Mouse (Mus musculus) myocyte (in vitro differentiated cells): ENCODE data around the gene Sec14l3. TPM values are rescaled to one million over a fixed set of nuclear protein-coding genes. Genes with fewer than 3 reads are reported as not detected.

Experiments used
- H3K27me3 ChIP-seq: one replicate; pipeline ENCODE4 v1.6.1; 2011; ENCODE audit not compliant: control insufficient read depth, insufficient read depth, insufficient read length
- H3K36me3 ChIP-seq: one replicate; pipeline ENCODE4 v1.6.1; 2011; ENCODE audit not compliant: control insufficient read depth, insufficient read depth
- H3K4me2 ChIP-seq: one replicate; pipeline ENCODE4 v1.6.1; 2011; ENCODE audit warnings: low read depth, control low read depth
- H3K4me3 ChIP-seq: one replicate; pipeline ENCODE4 v1.5.1; 2011; ENCODE audit warnings: mild to moderate bottlenecking, control low read depth, moderate library complexity
- H3K79me2 ChIP-seq: one replicate; pipeline ENCODE4 v1.6.1; 2011; ENCODE audit not compliant: control insufficient read depth, insufficient read depth
- H3ac ChIP-seq: one replicate; pipeline ENCODE4 v1.6.1; 2011; ENCODE audit not compliant: control insufficient read depth, insufficient read length
- CEBPB ChIP-seq: IDR thresholded peaks from 2 replicates; pipeline ENCODE4 v1.6.1; 2011; ENCODE audit warnings: mild to moderate bottlenecking, moderate library complexity; ENCODE audit not compliant: poor library complexity, insufficient read depth, severe bottlenecking
- E2F4 ChIP-seq: IDR thresholded peaks from one replicate; pipeline ENCODE4 v1.6.1; 2011; ENCODE audit warnings: mild to moderate bottlenecking, control low read depth, moderate library complexity; ENCODE audit not compliant: insufficient read depth
- MAX ChIP-seq: IDR thresholded peaks from one replicate; pipeline ENCODE4 v1.6.1; 2011; ENCODE audit warnings: low read depth, mild to moderate bottlenecking, control low read depth
- MYOD1 ChIP-seq, 3 experiments: IDR thresholded peaks; one replicate each; pipeline ENCODE4 v1.6.1; 2011; ENCODE audit warnings: control low read depth in 2 of 3, low read depth in 2 of 3, mild to moderate bottlenecking in 2 of 3, moderate library complexity in 1 of 3; ENCODE audit not compliant: insufficient read length in 2 of 3, control insufficient read depth in 1 of 3
- MYOG ChIP-seq, 3 experiments: IDR thresholded peaks; one replicate each; pipeline ENCODE4 v1.6.1; 2011; ENCODE audit warnings: control low read depth in 2 of 3, low read depth in 2 of 3, mild to moderate bottlenecking in 2 of 3; ENCODE audit not compliant: insufficient read length in 2 of 3, control insufficient read depth in 1 of 3, insufficient read depth in 1 of 3
- POLR2A ChIP-seq: IDR thresholded peaks from one replicate; pipeline ENCODE4 v1.6.1; 2011; ENCODE audit warnings: low read depth, mild to moderate bottlenecking, control low read depth, moderate library complexity; ENCODE audit not compliant: insufficient read length
- POLR2AphosphoS2 ChIP-seq: IDR thresholded peaks from one replicate; pipeline ENCODE4 v1.6.1; 2011; ENCODE audit warnings: low read depth, control low read depth; ENCODE audit not compliant: insufficient read length
- REST ChIP-seq: IDR thresholded peaks from one replicate; pipeline ENCODE4 v1.6.1; 2011; ENCODE audit warnings: mild to moderate bottlenecking, control low read depth, moderate library complexity; ENCODE audit not compliant: insufficient read depth, insufficient read length
- SRF ChIP-seq: IDR thresholded peaks from one replicate; pipeline ENCODE4 v1.6.1; 2011; ENCODE audit warnings: low read depth; ENCODE audit not compliant: control insufficient read depth, insufficient read length
- TCF12 ChIP-seq: IDR thresholded peaks from one replicate; pipeline ENCODE4 v1.6.1; 2011; ENCODE audit warnings: mild to moderate bottlenecking, control low read depth; ENCODE audit not compliant: poor library complexity, insufficient read depth, severe bottlenecking
- TCF3 ChIP-seq: IDR thresholded peaks from one replicate; pipeline ENCODE4 v1.6.1; 2011; ENCODE audit warnings: low read depth, control low read depth; ENCODE audit not compliant: insufficient read length
- USF1 ChIP-seq: IDR thresholded peaks from one replicate; pipeline ENCODE4 v1.6.1; 2011; ENCODE audit warnings: low read depth, mild to moderate bottlenecking, control low read depth, moderate library complexity
- polyA plus RNA-seq: library from polyadenylated mRNA; unstranded; fragments of >200 nt; fragmentation: generic; extraction: Trizol; gene quantifications from one replicate; pipeline ENCODE4 v1.2.1, GENCODE M21; 2012; ENCODE audit warnings: missing spikeins

Gene Sec14l3
- polyA plus RNA-seq, 1 experiment: not detected

GRCm38 (mm10) chr11:4069664-4070063 lies 5.0 kb downstream of the Sec14l3 start:
- no peak for TF ChIP-seq TCF12
- no peak for TF ChIP-seq USF1
- TF ChIP-seq REST: no peak
- no peak for TF ChIP-seq E2F4
- TF ChIP-seq SRF: no peak
- TF ChIP-seq TCF3: no peak
- TF ChIP-seq MYOG (IDR thresholded peaks at IDR 0.05; ENCODE audit: control insufficient read depth in 1 of 3, insufficient read depth in 1 of 3, insufficient read length in 2 of 3, low read depth in 2 of 3): no peak
- Histone ChIP-seq H3K4me3 (no peak overlapping the region), H3ac (no peak overlapping the region), H3K79me2 (no peaks in the 10 kb centered on the region), H3K27me3 (peaks cover 7% of the 10 kb centered on the region), H3K36me3 (no peaks in the 10 kb centered on the region), H3K4me2 (no peak overlapping the region)

GRCm38 (mm10) chr11:4076633-4077032 lies 12.0 kb downstream of the Sec14l3 start:
- Histone ChIP-seq H3K79me2 (no peaks in the 10 kb centered on the region), H3K4me2 (no peak overlapping the region), H3K4me3 (no peak overlapping the region), H3K27me3 (peaks cover 5% of the 10 kb centered on the region), H3ac (no peak overlapping the region), H3K36me3 (no peaks in the 10 kb centered on the region)
- peak; percentile 90 for TF ChIP-seq REST
- no peak for TF ChIP-seq E2F4
- peak; percentile 24 for TF ChIP-seq MAX
- TF ChIP-seq POLR2AphosphoS2: no peak
- no peak for TF ChIP-seq TCF3
- no peak for TF ChIP-seq MYOD1 (IDR thresholded peaks at IDR 0.05; ENCODE audit: control insufficient read depth in 1 of 3, insufficient read length in 2 of 3, low read depth in 2 of 3)
- TF ChIP-seq SRF: no peak

GRCm38 (mm10) chr11:4078267-4078933 lies 13.8 kb downstream of the Sec14l3 start:
- H3K27me3 ChIP-seq: peaks cover 5% of the 10 kb centered on the region
- H3ac ChIP-seq: no peak overlapping the region
- no peak overlapping the region for H3K4me3 ChIP-seq
- no peaks in the 10 kb centered on the region for H3K36me3 ChIP-seq
- TF ChIP-seq TCF12 (no peak), TCF3 (no peak), MAX (no peak), REST (no peak), POLR2A (no peak), USF1 (no peak), E2F4 (no peak), CEBPB (no peak), POLR2AphosphoS2 (no peak), MYOD1 (IDR thresholded peaks at IDR 0.05; ENCODE audit: control insufficient read depth in 1 of 3, insufficient read length in 2 of 3, low read depth in 2 of 3) (no peak), SRF (no peak), MYOG (IDR thresholded peaks at IDR 0.05; ENCODE audit: control insufficient read depth in 1 of 3, insufficient read depth in 1 of 3, insufficient read length in 2 of 3, low read depth in 2 of 3) (no peak)
- H3K4me2 ChIP-seq: no peak overlapping the region
- no peaks in the 10 kb centered on the region for H3K79me2 ChIP-seq

DNA sequence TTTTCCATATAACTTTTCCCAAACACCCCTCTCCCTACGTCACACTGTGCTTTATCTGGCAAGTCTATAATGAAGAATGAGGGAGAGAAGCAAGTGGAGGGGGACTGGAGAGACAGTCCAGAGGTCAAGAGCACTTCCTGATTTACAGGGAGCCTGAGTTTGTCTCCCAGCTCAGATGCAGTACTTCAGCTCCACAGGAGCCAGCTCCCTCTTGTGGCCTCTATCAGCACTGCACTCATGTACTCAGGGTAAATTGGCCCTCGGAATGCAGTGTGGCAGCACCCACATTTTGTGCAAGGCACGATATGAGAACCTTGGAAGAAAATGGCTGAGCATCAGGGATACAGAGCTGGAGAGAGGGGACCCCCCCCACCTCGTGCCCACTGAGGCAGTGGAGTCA lies 15.6 kb downstream of the Sec14l3 start:
- no peaks in the 10 kb centered on the region for H3K79me2 ChIP-seq
- H3K36me3 ChIP-seq: no peaks in the 10 kb centered on the region
- H3K4me2 ChIP-seq: no peak overlapping the region
- no peak for TF ChIP-seq POLR2AphosphoS2
- TF ChIP-seq CEBPB: no peak
- TF ChIP-seq REST: no peak
- no peak for TF ChIP-seq SRF
- TF ChIP-seq MYOD1 (IDR thresholded peaks at IDR 0.05; ENCODE audit: control insufficient read depth in 1 of 3, insufficient read length in 2 of 3, low read depth in 2 of 3): no peak
- TF ChIP-seq USF1: no peak
- no peak for TF ChIP-seq E2F4
- TF ChIP-seq MAX: no peak
- no peak for TF ChIP-seq TCF3
- TF ChIP-seq TCF12: no peak
- no peak for TF ChIP-seq POLR2A
- no peak for TF ChIP-seq MYOG (IDR thresholded peaks at IDR 0.05; ENCODE audit: control insufficient read depth in 1 of 3, insufficient read depth in 1 of 3, insufficient read length in 2 of 3, low read depth in 2 of 3)
- no peak overlapping the region for H3ac ChIP-seq
- no peak overlapping the region for H3K4me3 ChIP-seq
- peaks cover 5% of the 10 kb centered on the region for H3K27me3 ChIP-seq
